Mouse (Mus musculus): ENCODE data around the gene Zfp668.
"Not testable (repeated sequence)": the region's sequence is repeated elsewhere in the genome, so short reads cannot be mapped to it uniquely, and the experiment has no call there.

- TF ChIP-seq USF1 (IDR thresholded peaks at IDR 0.05; ENCODE audit: low read depth); CTCF (IDR thresholded peaks at IDR 0.05; ENCODE audit: control insufficient read depth, insufficient read depth, insufficient read length): not testable (repeated sequence)
Observed at GRCm38 (mm10) chr7:127895891-127896290, 19.3 kb upstream of the Zfp668 start.
